Mouse (Mus musculus) spleen, adult 2 months (tissue): ENCODE results near the gene Wnt7b.

ENCODE experiments used
- CTCF ChIP-seq: fragments of 200-500 bp; IDR thresholded peaks from 2 replicates; pipeline ENCODE4 v1.5.1; 2011; ENCODE audit warnings: mild to moderate bottlenecking, inconsistent platforms; ENCODE audit not compliant: insufficient read depth, insufficient read length, insufficient replicate concordance; ENCODE audit errors: extremely low read depth
- POLR2A ChIP-seq: fragments of 200-500 bp; IDR thresholded peaks from 2 replicates; pipeline ENCODE4 v1.6.1; 2011; ENCODE audit warnings: low read depth, low read length, inconsistent platforms

GRCm38 (mm10) chr15:85604938-85605337 is 22.7 kb upstream of the Wnt7b start:
- TF ChIP-seq CTCF = no peak
- no peak for TF ChIP-seq POLR2A
